ENCODE assay signal across 10 mouse cellular contexts in genomic region chr11:68086221-68086620, GRCm38 (mm10).
A peak's percentile ranks its signal among the peaks of the same experiment; 100 is the strongest.
DNase-seq lines count a peak whose midpoint lies in the region; ATAC-seq and TF ChIP-seq lines count a peak whose summit lies in the region.
"Had no signal": no experiment of that assay in that cellular context is flagged by ENCODE, and none has a peak within 500 bp of the region (broad histone marks: within the 10 kb centered on the region; RNA-seq: fewer than 3 reads in every experiment).

No protein-coding gene starts in this region.

- no peak for DNase-seq in kidney, adult 2 months
- peak; percentile 79 for DNase-seq in NIH3T3 (ENCODE audit: low read depth)
- peak; percentile 25 for DNase-seq in gastrocnemius, postnatal 10 days
- DNase-seq in lung, postnatal 4 days, result peak; percentile 23 to 58
- DNase-seq in embryo, embryonic 9.5 days (ENCODE audit: extremely low spot score), result no peak
- DNase-seq in Muller cell, postnatal 12 days (ENCODE audit: inconsistent ontology term), result no peak
- DNase-seq: kidney, adult 8-10 months; liver had no signal

- TF ChIP-seq POLR2A in kidney, adult 2 months (IDR thresholded peaks at IDR 0.05; ENCODE audit: low read depth, low read length), result no peak

- no peak overlapping the region for H3K4me3 ChIP-seq in kidney, embryonic 15.5 days (replicated peaks)
- no peak overlapping the region for H3K4me3 ChIP-seq in kidney, adult 2 months (ENCODE audit: insufficient read depth, low read depth, low read length)
- H3K4me3 ChIP-seq: erythroblast, embryonic 14.5 days had no signal

- H3K27ac ChIP-seq in kidney, embryonic 15.5 days, result 0 out of 2 replicates have a peak overlapping the region, but pooled peaks have one; percentile 13
- no peak overlapping the region for H3K27ac ChIP-seq in kidney, adult 2 months (ENCODE audit: insufficient read depth, low read depth, low read length)

- H3K9me3 ChIP-seq in kidney, embryonic 15.5 days (replicated peaks), result no peaks in the 10 kb centered on the region

- H3K4me2 ChIP-seq in kidney, embryonic 15.5 days, result no peak overlapping the region

- no peaks in the 10 kb centered on the region for H3K36me3 ChIP-seq in kidney, embryonic 15.5 days
- H3K36me3 ChIP-seq in kidney, adult 2 months (ENCODE audit: control insufficient read depth, insufficient read depth, low read length), result no peaks in the 10 kb centered on the region

- WGBS in kidney, embryonic 15.5 days, result 62% methylated on average over 9 of the region's 9 CpGs
- 62% methylated on average over 9 of the region's 9 CpGs for WGBS in kidney, adult 2 months

- peaks cover 12% of the 10 kb centered on the region for H3K4me1 ChIP-seq in kidney, embryonic 15.5 days
- H3K4me1 ChIP-seq in kidney, adult 2 months (ENCODE audit: control insufficient read depth, insufficient read depth, low read length), result no peaks in the 10 kb centered on the region

- H3K27me3 ChIP-seq in kidney, embryonic 15.5 days, result no peaks in the 10 kb centered on the region
- H3K27me3 ChIP-seq in kidney, adult 2 months (replicated peaks; ENCODE audit: control insufficient read depth, insufficient read depth, low read length), result no peaks in the 10 kb centered on the region

- H3K9ac ChIP-seq in kidney, embryonic 15.5 days, result no peak overlapping the region

- no peak for TF ChIP-seq CTCF in kidney, adult 2 months (conservative IDR thresholded peaks at IDR 0.05; ENCODE audit: insufficient read depth, insufficient read length, low read depth, low read length)

- ATAC-seq in kidney, embryonic 15.5 days (replicated peaks; ENCODE audit: low FRiP score), result no peak; the same call in 1 of the 2 replicates

Comparison
In these comparisons a context has a peak if more than half of its experiments do, and no peak if none do; other contexts are left out.
1. DNase-seq: peak in NIH3T3 (single experiment), gastrocnemius, postnatal 10 days (single experiment) and lung, postnatal 4 days (2 of 2); none in kidney, adult 2 months (single experiment), embryo, embryonic 9.5 days (single experiment) and Muller cell, postnatal 12 days (single experiment).